Mouse (Mus musculus) kidney, adult 18-20 months (tissue): ENCODE results near the gene Myh7b.
"Not testable (repeated sequence)": the region's sequence is repeated elsewhere in the genome, so short reads cannot be mapped to it uniquely, and the experiment has no call there.

Experiments used
- DNase-seq: peaks from one replicate; pipeline ENCODE4 v3.0.0; 2021

The Myh7b gene

GRCm38 (mm10) chr2:155604560-155605235, 6.3 kb upstream of the Myh7b start:
- no peak for DNase-seq

- not testable (repeated sequence) for DNase-seq
Measured at GRCm38 (mm10) chr2:155605236-155605589, 5.8 kb upstream of the Myh7b start.

- DNase-seq: no peak
Measured at GRCm38 (mm10) chr2:155606360-155606759, 4.7 kb upstream of the Myh7b start.

- DNase-seq: no peak
Measured at GRCm38 (mm10) chr2:155611834-155612550, 980 bp downstream of the Myh7b start.

GRCm38 (mm10) chr2:155613326-155613755, 2.3 kb downstream of the Myh7b start:
- peak; percentile 70 for DNase-seq

GRCm38 (mm10) chr2:155613953-155614352, 2.9 kb downstream of the Myh7b start:
- no peak for DNase-seq

- no peak for DNase-seq
Measured at GRCm38 (mm10) chr2:155616971-155617370, 6.0 kb downstream of the Myh7b start.

- peak; percentile 91 for DNase-seq
Measured at GRCm38 (mm10) chr2:155619817-155620216, 8.8 kb downstream of the Myh7b start.

GRCm38 (mm10) chr2:155622606-155623005, 11.6 kb downstream of the Myh7b start:
- no peak for DNase-seq

- no peak for DNase-seq
Measured at GRCm38 (mm10) chr2:155623996-155624395, 13.0 kb downstream of the Myh7b start.

- DNase-seq: peak; percentile 28
Measured at GRCm38 (mm10) chr2:155624730-155625129, 13.7 kb downstream of the Myh7b start.

GRCm38 (mm10) chr2:155626277-155626676, 15.3 kb downstream of the Myh7b start:
- DNase-seq: no peak

GRCm38 (mm10) chr2:155627030-155627738, 16.2 kb downstream of the Myh7b start:
- peak; percentile 75 for DNase-seq

- DNase-seq: no peak
Measured at GRCm38 (mm10) chr2:155628112-155628511, 17.1 kb downstream of the Myh7b start.

GRCm38 (mm10) chr2:155628519-155628918, 17.5 kb downstream of the Myh7b start:
- no peak for DNase-seq

GRCm38 (mm10) chr2:155629231-155629661, 18.2 kb downstream of the Myh7b start:
- peak; percentile 25 for DNase-seq

GRCm38 (mm10) chr2:155630153-155630552, 19.1 kb downstream of the Myh7b start:
- DNase-seq: no peak

GRCm38 (mm10) chr2:155630590-155631416, 19.8 kb downstream of the Myh7b start:
- DNase-seq: no peak

GRCm38 (mm10) chr2:155632138-155632936, 21.3 kb downstream of the Myh7b start:
- DNase-seq: no peak

- DNase-seq: no peak
Measured at GRCm38 (mm10) chr2:155633121-155633520, 22.1 kb downstream of the Myh7b start.

GRCm38 (mm10) chr2:155633731-155634130, 22.7 kb downstream of the Myh7b start:
- no peak for DNase-seq

- DNase-seq: no peak
Measured at GRCm38 (mm10) chr2:155634562-155634961, 23.6 kb downstream of the Myh7b start.
